Mouse (Mus musculus): ENCODE data around the gene Il5.

The Il5 gene

GRCm38 (mm10) chr11:53773087-53773486 is 52.5 kb downstream of the Il5 start, which contains the start of gene Gm17334:
Gene Gm17334 (minus strand): TSS chr11:53773187.
- no peak for DNase-seq

GRCm38 (mm10) chr11:53773641-53774360 is 53.2 kb downstream of the Il5 start:
- no peak for DNase-seq
